22 mouse cellular contexts compared by ENCODE assay signal in genomic region chr10:12842543-12842942, GRCm38 (mm10). TPM values are rescaled to one million over a fixed set of nuclear protein-coding genes. Genes with fewer than 3 reads are reported as not detected.
A peak's percentile ranks its signal among the peaks of the same experiment; 100 is the strongest.
DNase-seq lines count a peak whose midpoint lies in the region; ATAC-seq and TF ChIP-seq lines count a peak whose summit lies in the region.
"Had no signal": no experiment of that assay in that cellular context is flagged by ENCODE, and none has a peak within 500 bp of the region (broad histone marks: within the 10 kb centered on the region; RNA-seq: fewer than 3 reads in every experiment).

No protein-coding gene starts in this region.

- no peak for DNase-seq in liver, postnatal 0 days
- DNase-seq in CD4-positive, CD25-positive, alpha-beta regulatory T cell, adult 2 months (ENCODE audit: low read depth, low spot score): peak; percentile 73
- no peak for DNase-seq in adrenal gland, postnatal 10 days
- no peak for DNase-seq in cerebellum, adult 18-20 months
- DNase-seq: adrenal gland, postnatal 36 days; cerebellum, adult 8-10 months; gastrocnemius, postnatal 14 days; kidney, postnatal 10 days; lung, adult 18-20 months; lung, postnatal 4 days; midbrain, embryonic 14.5 days; retina, postnatal 1 day; thymus, postnatal 25 days had no signal

- H3K36me3 ChIP-seq in liver, postnatal 0 days (replicated peaks; ENCODE audit: insufficient read depth, low read length): no peaks in the 10 kb centered on the region
- H3K36me3 ChIP-seq in liver, embryonic 12.5 days: no peaks in the 10 kb centered on the region
- no peaks in the 10 kb centered on the region for H3K36me3 ChIP-seq in neural tube, embryonic 15.5 days
- H3K36me3 ChIP-seq: hindbrain, embryonic 12.5 days had no signal

- H3K4me3 ChIP-seq in liver, postnatal 0 days (ENCODE audit: low read depth, low read length): no peak overlapping the region
- no peak overlapping the region for H3K4me3 ChIP-seq in liver, embryonic 12.5 days
- no peak overlapping the region for H3K4me3 ChIP-seq in neural tube, embryonic 15.5 days (replicated peaks)
- H3K4me3 ChIP-seq: erythroblast, embryonic 14.5 days; forebrain, embryonic 13.5 days; hindbrain, embryonic 12.5 days; myocyte had no signal

- H3K4me2 ChIP-seq in liver, postnatal 0 days (ENCODE audit: low read depth, low read length): no peak overlapping the region
- no peak overlapping the region for H3K4me2 ChIP-seq in liver, embryonic 12.5 days
- H3K4me2 ChIP-seq in neural tube, embryonic 15.5 days: no peak overlapping the region
- H3K4me2 ChIP-seq: forebrain, embryonic 13.5 days; hindbrain, embryonic 12.5 days had no signal

- no peaks in the 10 kb centered on the region for H3K9me3 ChIP-seq in liver, postnatal 0 days (ENCODE audit: low read length)
- no peaks in the 10 kb centered on the region for H3K9me3 ChIP-seq in liver, embryonic 12.5 days (replicated peaks)
- no peaks in the 10 kb centered on the region for H3K9me3 ChIP-seq in neural tube, embryonic 15.5 days (replicated peaks)
- H3K9me3 ChIP-seq: forebrain, embryonic 13.5 days; G1E; hindbrain, embryonic 12.5 days had no signal

- WGBS in liver, postnatal 0 days (ENCODE audit: insufficient replicate concordance): 57% methylated on average over 4 of the region's 4 CpGs
- 47% methylated on average over 4 of the region's 4 CpGs for WGBS in liver, embryonic 12.5 days (ENCODE audit: insufficient replicate concordance)
- WGBS in neural tube, embryonic 15.5 days: 88% methylated on average over 4 of the region's 4 CpGs

- no peaks in the 10 kb centered on the region for H3K27me3 ChIP-seq in liver, postnatal 0 days (ENCODE audit: insufficient read depth, low read length)
- no peaks in the 10 kb centered on the region for H3K27me3 ChIP-seq in liver, embryonic 12.5 days (replicated peaks)
- H3K27me3 ChIP-seq in neural tube, embryonic 15.5 days (replicated peaks): no peaks in the 10 kb centered on the region
- H3K27me3 ChIP-seq: forebrain, embryonic 13.5 days; hindbrain, embryonic 12.5 days had no signal

- H3K27ac ChIP-seq in liver, postnatal 0 days (ENCODE audit: low read depth): no peak overlapping the region
- no peak overlapping the region for H3K27ac ChIP-seq in liver, embryonic 12.5 days
- no peak overlapping the region for H3K27ac ChIP-seq in neural tube, embryonic 15.5 days (replicated peaks)
- H3K27ac ChIP-seq: forebrain, embryonic 13.5 days; hindbrain, embryonic 12.5 days had no signal

- TF ChIP-seq CTCF in liver, postnatal 0 days (IDR thresholded peaks at IDR 0.05; ENCODE audit: low read depth): peak; percentile 16; the same call in 1 of the 2 replicates

- no peak for TF ChIP-seq EP300 in liver, postnatal 0 days (IDR thresholded peaks at IDR 0.05; ENCODE audit: low read depth)

- ATAC-seq in liver, postnatal 0 days: no peak
- ATAC-seq in liver, embryonic 12.5 days: no peak
- peak; percentile 67 for ATAC-seq in common myeloid progenitor, adult 5-6 weeks (replicated peaks; ENCODE audit: low read depth, poor library complexity, severe bottlenecking)
- ATAC-seq in megakaryocyte progenitor cell, adult 5-6 weeks (replicated peaks; ENCODE audit: poor library complexity): peak; percentile 24; the same call in 1 of the 2 replicates
- ATAC-seq in neural tube, embryonic 15.5 days (ENCODE audit: low FRiP score): no peak
- ATAC-seq: forebrain, embryonic 13.5 days had no signal

- H3K9ac ChIP-seq in liver, postnatal 0 days (replicated peaks): no peak overlapping the region
- no peak overlapping the region for H3K9ac ChIP-seq in liver, embryonic 12.5 days
- no peak overlapping the region for H3K9ac ChIP-seq in neural tube, embryonic 15.5 days (replicated peaks)
- H3K9ac ChIP-seq: forebrain, embryonic 13.5 days; hindbrain, embryonic 12.5 days had no signal

- no peaks in the 10 kb centered on the region for H3K4me1 ChIP-seq in liver, postnatal 0 days (ENCODE audit: insufficient read depth)
- peaks cover 15% of the 10 kb centered on the region; the same call in 1 of the 2 replicates for H3K4me1 ChIP-seq in liver, embryonic 12.5 days
- no peaks in the 10 kb centered on the region for H3K4me1 ChIP-seq in neural tube, embryonic 15.5 days
- H3K4me1 ChIP-seq: forebrain, embryonic 13.5 days had no signal

RNA-seq across cellular contexts. Expression of gene Utrn, which starts 26.6 kb away (rescaled TPM):
- polyA plus RNA-seq in liver, postnatal 0 days (2015; fragmentation: Nextera tagmentation; extraction: Ambion mirVana): 8.0 and 9.7 TPM in 2 replicates
- 14.9 and 15.3 TPM in 2 replicates for polyA plus RNA-seq in liver, embryonic 12.5 days (2016; fragmentation: Nextera tagmentation; extraction: Ambion mirVana)
- total RNA-seq in common myeloid progenitor, adult 5-6 weeks (2017): 45.9 and 46.5 TPM in 2 replicates
- 25.6 and 28.2 TPM in 2 replicates for total RNA-seq in megakaryocyte progenitor cell, adult 5-6 weeks (2015)
- 17.2 and 24.2 TPM in 2 replicates for total RNA-seq in megakaryocyte progenitor cell, adult 5-6 weeks (2017)
- total RNA-seq in adrenal gland, postnatal 10 days (2021): 10 to 100 TPM; 68.5 to 96.0 TPM
- polyA plus RNA-seq in neural tube, embryonic 15.5 days (2015; fragmentation: Nextera tagmentation; extraction: Ambion mirVana): 27.5 and 36.5 TPM in 2 replicates

Comparison
In these comparisons a context has a peak if more than half of its experiments do, and no peak if none do; other contexts are left out.
1. ATAC-seq: peak in common myeloid progenitor, adult 5-6 weeks (single experiment) and megakaryocyte progenitor cell, adult 5-6 weeks (single experiment); none in liver, postnatal 0 days (single experiment), liver, embryonic 12.5 days (single experiment) and neural tube, embryonic 15.5 days (single experiment).